Mouse (Mus musculus) MEL (cell line): ENCODE data around the gene Tmem8.

Source experiments
- CHD1 ChIP-seq: IDR thresholded peaks from 2 replicates; pipeline ENCODE4 v1.6.1; 2012; ENCODE audit warnings: low read depth, mild to moderate bottlenecking, inconsistent platforms, low read length, improper control_type of control experiment
- EP300 ChIP-seq, 2 experiments: IDR thresholded peaks; 2 replicates each; pipeline ENCODE4 v1.6.1; 2011; ENCODE audit warnings: improper control_type of control experiment in 2 of 2, low read length in 2 of 2, low read depth in 1 of 2, mild to moderate bottlenecking in 1 of 2
- POLR2A ChIP-seq, 2 experiments: IDR thresholded peaks; 2 replicates each; pipeline ENCODE4 v1.6.1; 2011 to 2012; ENCODE audit warnings: low read length in 2 of 2, mild to moderate bottlenecking in 2 of 2, control low read depth in 1 of 2, improper control_type of control experiment in 1 of 2, low read depth in 1 of 2, moderate library complexity in 1 of 2; ENCODE audit not compliant: control insufficient read depth in 1 of 2, insufficient read depth in 1 of 2, poor library complexity in 1 of 2
- POLR2AphosphoS2 ChIP-seq: IDR thresholded peaks from 2 replicates; pipeline ENCODE4 v1.6.1; 2011; ENCODE audit warnings: low read length, improper control_type of control experiment

DNA sequence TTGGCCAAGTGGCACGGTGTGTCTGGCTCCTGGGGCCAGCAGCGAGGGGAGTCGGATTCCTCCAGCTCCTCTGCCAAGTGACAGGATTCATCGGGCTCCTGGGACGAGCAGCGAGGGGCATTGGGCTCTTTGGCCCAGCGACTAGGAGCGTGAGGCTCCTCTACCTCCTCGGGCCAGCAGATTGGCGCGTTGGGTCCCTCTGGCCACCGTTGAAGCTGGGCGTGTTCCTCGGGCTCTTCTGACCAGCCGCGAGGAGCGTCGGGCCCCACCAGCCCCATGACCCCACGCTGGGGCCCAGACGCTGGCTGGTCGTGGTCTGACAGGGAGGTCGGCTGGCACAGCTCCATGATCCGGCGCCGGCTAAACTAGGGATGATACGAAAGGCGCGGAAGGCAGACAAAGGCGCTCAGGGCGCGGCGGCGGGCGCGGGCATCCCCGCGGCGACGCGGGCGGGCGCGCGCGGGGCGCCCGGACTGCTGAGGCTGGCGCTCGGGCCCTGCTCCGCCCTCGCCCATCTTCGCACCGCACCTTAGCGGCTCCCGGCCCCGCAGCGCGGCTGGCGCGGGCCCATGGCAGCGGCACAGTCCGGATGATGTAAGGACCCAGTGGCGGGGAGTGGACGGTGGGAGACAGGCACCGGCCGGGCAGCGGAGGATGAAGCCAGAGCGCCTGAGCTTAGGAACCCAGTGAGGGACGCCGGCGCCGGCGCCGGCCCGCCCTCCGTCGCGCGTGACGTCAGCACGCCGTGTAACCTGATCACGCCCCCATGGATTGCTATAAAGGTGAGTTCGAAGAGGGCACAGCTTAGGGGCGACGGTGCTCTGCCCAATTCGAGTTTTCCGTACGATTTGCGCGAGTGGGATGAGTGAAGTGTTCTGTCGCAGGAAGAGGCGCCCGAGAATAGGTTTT is 44.0 kb upstream of the Tmem8 start, which contains the start of gene Rab11fip3:
- TF ChIP-seq CHD1 (no peak), POLR2A (IDR thresholded peaks at IDR 0.05; ENCODE audit: control insufficient read depth in 1 of 2, insufficient read depth in 1 of 2, low read depth in 1 of 2, low read length in 2 of 2, poor library complexity in 1 of 2) (peak; percentile 95 to 96), EP300 (IDR thresholded peaks at IDR 0.05; ENCODE audit: low read depth in 1 of 2, low read length in 2 of 2) (no peak), POLR2AphosphoS2 (no peak; the same call in 1 of the 2 replicates)
